Mouse (Mus musculus) inflammation-experienced regulatory T-cells (primary cell): Measurements from ENCODE around the gene Slc25a40. TPM values are rescaled to one million over a fixed set of nuclear protein-coding genes. Genes with fewer than 3 reads are reported as not detected.

Experiments
- polyA plus RNA-seq, 2 experiments: library from polyadenylated mRNA; unstranded; fragments of 100-300 nt; shearing (Covaris generic); gene quantifications; one replicate each; pipeline ENCODE4 v1.2.1; 2017

The Slc25a40 gene
- 10 to 100 TPM; 19.9 to 24.2 TPM for polyA plus RNA-seq

GRCm38 (mm10) chr5:8422157-8422931 lies at the start of gene Slc25a40, which contains the start of gene Dbf4:
Gene Slc25a40 (plus strand): TSS chr5:8422850.
Gene Dbf4 (minus strand): TSS chr5:8422716.

Other genes starting within 250 kb of the Slc25a40 start
- gene Adam22, start 54.7 kb upstream of the Slc25a40 start, polyA plus RNA-seq: 1 to 10 TPM in 1 of 2 experiments, under 1 TPM in 1; 0.40 to 1.1 TPM
- gene Dbf4, start 134 bp upstream of the Slc25a40 start, polyA plus RNA-seq: 10 to 100 TPM; 21.4 to 29.5 TPM
- 10 to 100 TPM; 12.6 to 17.1 TPM for gene Rundc3b, start 200.1 kb downstream of the Slc25a40 start, polyA plus RNA-seq
- gene Abcb1a, start 237.2 kb downstream of the Slc25a40 start, polyA plus RNA-seq: 10 to 100 TPM; 14.2 to 53.5 TPM